Mouse (Mus musculus): ENCODE measurements around the gene Serp1. TPM values are rescaled to one million over a fixed set of nuclear protein-coding genes. Genes with fewer than 3 reads are reported as not detected.

Gene Serp1
- polyA plus RNA-seq (2015; fragmentation: Nextera tagmentation; extraction: Ambion mirVana): 50.7 and 54.0 TPM in 2 replicates

DNA sequence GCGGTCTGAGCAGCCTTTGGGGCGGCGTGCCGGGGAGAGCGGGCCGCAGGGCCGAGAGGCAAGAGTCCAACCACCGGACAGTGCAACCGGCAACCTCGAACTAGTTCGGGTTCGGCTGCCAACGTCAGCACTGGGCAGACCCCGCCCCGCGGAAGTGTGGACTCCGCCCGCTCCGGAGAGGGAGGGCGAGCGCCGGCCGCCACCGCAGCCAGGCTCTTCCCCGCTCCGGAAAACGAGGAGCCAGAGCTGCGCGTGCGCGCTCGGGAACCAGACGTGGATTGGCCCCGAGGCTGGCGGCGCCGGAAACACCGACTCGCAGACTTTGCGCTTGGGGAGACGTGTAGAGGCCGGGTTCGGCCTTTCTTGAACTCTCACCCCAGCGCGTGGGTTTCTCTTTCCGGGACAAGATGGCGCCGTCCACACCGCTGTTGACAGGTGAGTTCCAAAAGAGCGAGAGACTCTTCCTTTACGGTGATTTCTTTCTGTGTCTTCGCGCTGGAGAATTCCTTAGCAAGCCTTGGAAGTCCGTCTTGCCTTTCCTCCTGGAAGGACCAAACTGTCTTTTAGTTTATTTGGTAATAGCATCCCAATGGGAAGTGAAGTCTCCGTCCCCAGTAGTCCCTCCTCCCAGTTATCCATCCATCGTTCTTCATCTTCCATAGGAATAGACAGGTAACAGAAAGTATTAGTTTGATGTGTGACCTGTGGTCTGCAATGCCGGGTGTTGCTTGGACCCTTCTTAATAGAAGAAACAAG lies at the start of gene Serp1, which contains the start of gene Eif2a:
Gene Serp1, minus strand, starts transcription at position 241 of the 756 bp plus-strand sequence.
Gene Eif2a, plus strand, starts transcription at position 170 of the 756 bp plus-strand sequence.

Other genes starting within 250 kb of the Serp1 start
- gene Tsc22d2, start 111.2 kb downstream of the Serp1 start, polyA plus RNA-seq (2015; fragmentation: Nextera tagmentation; extraction: Ambion mirVana): 12.5 and 13.3 TPM in 2 replicates
- 33.4 and 35.1 TPM in 2 replicates for gene Eif2a, start 71 bp downstream of the Serp1 start, polyA plus RNA-seq (2015; fragmentation: Nextera tagmentation; extraction: Ambion mirVana)
- gene Selenot, start 50.7 kb upstream of the Serp1 start, polyA plus RNA-seq (2015; fragmentation: Nextera tagmentation; extraction: Ambion mirVana): 28.1 and 31.8 TPM in 2 replicates
- gene Erich6, start 111.3 kb upstream of the Serp1 start, polyA plus RNA-seq (2015; fragmentation: Nextera tagmentation; extraction: Ambion mirVana): 0.35 and 0.50 TPM in 2 replicates
- 13.4 and 16.0 TPM in 2 replicates for gene Siah2, start 166.5 kb upstream of the Serp1 start, polyA plus RNA-seq (2015; fragmentation: Nextera tagmentation; extraction: Ambion mirVana)

All from neural tube, postnatal 0 days (tissue).